Mouse (Mus musculus) limb, embryonic 15.5 days (tissue): Measurements from ENCODE around the gene Sp2. TPM values are rescaled to one million over a fixed set of nuclear protein-coding genes. Genes with fewer than 3 reads are reported as not detected.

ENCODE experiments used
- ATAC-seq: fragments of 200-750 bp; cut with Nextera tagmentation; 2 replicates; pipeline ENCODE4 v1.8.0; 2017; ENCODE audit warnings: low read depth, moderate TSS enrichment; ENCODE audit not compliant: insufficient number of reproducible peaks, low FRiP score, low TSS enrichment
- H3K27ac ChIP-seq: fragments of 300-500 bp; sonication (generic); 2 replicates; pipeline ENCODE4 v1.5.1; 2015; ENCODE audit warnings: moderate library complexity, mild to moderate bottlenecking, inconsistent platforms
- H3K27me3 ChIP-seq: fragments of 300-500 bp; sonication (generic); 2 replicates; pipeline ENCODE4 v1.6.1; 2015; ENCODE audit warnings: inconsistent platforms
- H3K36me3 ChIP-seq: fragments of 300-500 bp; sonication (generic); 2 replicates; pipeline ENCODE4 v1.6.1; 2015; ENCODE audit warnings: inconsistent platforms
- H3K4me1 ChIP-seq: fragments of 300-500 bp; sonication (generic); 2 replicates; pipeline ENCODE4 v1.6.1; 2015; ENCODE audit warnings: inconsistent platforms
- H3K4me2 ChIP-seq: fragments of 300-500 bp; sonication (generic); 2 replicates; pipeline ENCODE4 v1.6.1; 2015; ENCODE audit warnings: mild to moderate bottlenecking, inconsistent platforms
- H3K4me3 ChIP-seq: fragments of 300-500 bp; sonication (generic); 2 replicates; pipeline ENCODE4 v1.5.1; 2015; ENCODE audit warnings: mild to moderate bottlenecking, inconsistent platforms
- H3K9ac ChIP-seq: fragments of 300-500 bp; sonication (generic); 2 replicates; pipeline ENCODE4 v1.6.1; 2015; ENCODE audit warnings: inconsistent platforms
- H3K9me3 ChIP-seq: fragments of 300-500 bp; sonication (generic); 2 replicates; pipeline ENCODE4 v1.6.1; 2016; ENCODE audit warnings: inconsistent platforms
- WGBS: fragments of 180-500 bp; shearing (Covaris S2); methylation state at CpG from one replicate; pipeline ENCODE4 v1.1.7; 2015; 5-methylcytosine and 5-hydroxymethylcytosine counted together
- polyA plus RNA-seq: library from polyadenylated mRNA; unstranded; fragments of >200 nt; fragmentation: Nextera tagmentation; extraction: Ambion mirVana; gene quantifications from 2 replicates; pipeline ENCODE4 v1.2.1, GENCODE M21; 2015

Gene Sp2
- polyA plus RNA-seq, 1 experiment from 2014 or later, result 15.1 TPM

DNA sequence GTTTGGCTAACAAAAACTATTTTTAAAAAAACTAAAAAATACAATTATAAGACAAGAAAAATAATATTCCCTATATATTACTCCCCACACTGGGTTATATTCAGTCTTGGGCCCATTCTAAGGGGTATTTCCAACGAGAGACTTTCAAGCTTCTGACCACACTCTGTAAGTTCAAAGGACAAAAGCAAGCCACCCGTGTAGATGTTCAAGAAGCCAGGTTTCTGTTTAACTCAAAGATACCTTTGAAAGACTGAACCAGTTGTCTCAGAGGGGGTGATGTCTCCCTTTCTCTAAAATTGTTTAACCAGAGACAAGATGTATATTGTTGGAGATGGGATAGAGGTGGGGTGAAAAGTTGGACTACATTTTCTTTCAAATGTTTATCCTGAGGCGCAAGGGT, 16.6 kb downstream of the Sp2 start:
- no peaks in the 10 kb centered on the region for H3K9me3 ChIP-seq
- peaks cover 25% of the 10 kb centered on the region for H3K36me3 ChIP-seq
- ATAC-seq, result no peak
- peaks cover 30% of the 10 kb centered on the region for H3K4me1 ChIP-seq
- no peak overlapping the region for H3K9ac ChIP-seq
- H3K4me2 ChIP-seq, result no peak overlapping the region
- H3K4me3 ChIP-seq, result no peak overlapping the region
- H3K27me3 ChIP-seq, result no peaks in the 10 kb centered on the region
- H3K27ac ChIP-seq, result no peak overlapping the region
- WGBS, result 82% methylated on average over 3 of the region's 3 CpGs

DNA sequence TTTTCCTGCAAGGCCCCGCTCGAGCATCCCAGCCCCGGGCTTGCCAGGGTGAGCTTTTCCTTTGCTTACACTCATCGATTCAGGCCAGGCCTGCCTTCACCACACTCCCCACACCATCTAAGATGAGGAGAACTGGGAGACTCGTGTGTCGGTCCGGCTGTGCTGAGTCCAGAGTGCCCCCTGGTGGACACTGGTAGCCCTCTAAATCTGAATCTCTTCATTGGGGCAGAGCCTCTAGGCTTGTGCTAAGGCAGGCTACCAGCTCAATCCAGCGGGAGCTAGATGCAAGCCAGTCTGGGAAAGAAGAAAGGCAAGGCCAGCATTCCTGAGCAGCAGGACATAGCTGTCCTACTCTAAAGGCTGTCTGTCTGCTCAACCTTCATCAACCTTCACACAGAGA, 19.2 kb downstream of the Sp2 start:
- H3K4me1 ChIP-seq, result peaks cover 5% of the 10 kb centered on the region; the same call in 1 of the 2 replicates
- ATAC-seq, result peak; percentile 58
- H3K27ac ChIP-seq, result no peak overlapping the region
- no peaks in the 10 kb centered on the region for H3K9me3 ChIP-seq
- H3K9ac ChIP-seq, result no peak overlapping the region
- no peaks in the 10 kb centered on the region for H3K27me3 ChIP-seq
- WGBS, result 10% methylated on average over 8 of the region's 8 CpGs
- peaks cover 50% of the 10 kb centered on the region for H3K36me3 ChIP-seq
- H3K4me2 ChIP-seq, result no peak overlapping the region
- no peak overlapping the region for H3K4me3 ChIP-seq

DNA sequence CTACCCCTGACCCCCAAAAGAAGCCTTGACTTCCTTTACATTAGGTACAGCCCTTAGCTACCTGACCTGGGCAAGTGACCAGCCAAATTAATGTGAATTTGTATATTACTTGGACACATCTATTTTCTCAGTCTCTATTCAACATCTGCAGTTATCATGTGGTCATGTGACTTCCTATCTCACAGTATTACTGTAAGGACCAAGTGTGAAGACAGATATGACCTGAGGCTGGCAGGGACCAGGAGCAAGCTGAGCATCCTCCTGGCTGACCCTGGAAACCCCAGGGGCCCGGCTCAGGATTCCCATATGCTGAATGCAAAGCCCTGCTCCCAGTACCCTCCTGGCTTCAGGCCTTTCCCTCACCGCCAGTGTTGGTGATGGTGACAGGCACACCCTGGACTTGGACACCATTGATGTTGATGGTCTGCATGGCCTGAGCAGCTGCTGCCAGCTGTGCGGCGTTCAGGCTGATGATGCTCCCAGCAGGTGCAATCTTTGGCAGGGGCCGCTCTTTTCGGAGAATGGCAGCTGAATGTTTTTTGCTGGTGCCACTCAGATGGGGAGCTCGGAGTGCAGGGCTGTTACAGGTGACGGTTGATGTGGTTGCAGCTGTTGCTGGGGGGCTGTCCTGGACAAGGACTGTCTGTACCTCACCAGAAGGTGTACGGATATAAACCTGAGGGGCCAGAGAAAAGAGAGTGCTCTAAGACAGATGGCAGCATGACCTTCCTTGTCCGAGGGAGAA, 25.5 kb downstream of the Sp2 start:
- Histone ChIP-seq H3K4me1 (no peaks in the 10 kb centered on the region), H3K27ac (no peak overlapping the region), H3K9me3 (no peaks in the 10 kb centered on the region), H3K4me3 (no peak overlapping the region), H3K9ac (no peak overlapping the region), H3K27me3 (no peaks in the 10 kb centered on the region), H3K36me3 (peaks cover 92% of the 10 kb centered on the region), H3K4me2 (no peak overlapping the region)
- ATAC-seq, result 0 out of 2 replicates have a peak, but pooled peaks have one; percentile 21
- WGBS, result 83% methylated on average over 10 of the region's 10 CpGs

DNA sequence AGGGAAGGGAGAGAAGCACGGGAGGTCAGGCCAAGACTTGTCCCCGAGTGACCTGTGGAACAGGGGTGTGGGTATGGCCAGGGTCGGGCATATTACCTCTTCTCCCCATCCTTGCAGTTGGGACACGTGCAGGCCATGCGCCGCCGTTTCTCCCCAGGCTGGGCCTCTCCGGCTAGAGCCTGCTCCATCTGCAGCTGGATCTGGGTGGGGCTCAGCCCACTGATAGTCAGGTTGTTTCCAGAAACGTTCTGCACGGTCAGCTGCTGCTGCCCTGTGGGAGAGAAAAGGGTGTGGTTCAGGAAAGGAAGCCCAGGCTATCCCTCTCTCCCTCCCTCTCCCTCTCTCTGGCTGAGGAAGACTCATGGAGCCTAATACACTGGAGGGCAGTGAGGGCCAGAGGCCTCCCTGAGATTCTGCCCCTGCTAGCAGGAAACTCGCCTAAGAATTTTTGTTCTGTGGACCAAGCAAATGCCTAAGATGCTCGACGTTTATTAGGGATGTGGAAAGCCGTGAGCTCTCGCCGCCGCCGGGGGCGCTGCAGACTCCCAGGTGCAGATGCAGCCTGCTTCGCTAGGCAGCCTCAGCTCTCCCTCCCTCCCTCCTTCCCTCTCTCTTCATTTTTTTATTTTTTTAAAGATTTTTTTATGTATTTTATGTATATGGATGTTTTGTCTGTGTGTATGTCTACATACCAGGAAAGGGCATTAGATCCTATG, 26.6 kb downstream of the Sp2 start:
- WGBS, result 58% methylated on average over 20 of the region's 20 CpGs

DNA sequence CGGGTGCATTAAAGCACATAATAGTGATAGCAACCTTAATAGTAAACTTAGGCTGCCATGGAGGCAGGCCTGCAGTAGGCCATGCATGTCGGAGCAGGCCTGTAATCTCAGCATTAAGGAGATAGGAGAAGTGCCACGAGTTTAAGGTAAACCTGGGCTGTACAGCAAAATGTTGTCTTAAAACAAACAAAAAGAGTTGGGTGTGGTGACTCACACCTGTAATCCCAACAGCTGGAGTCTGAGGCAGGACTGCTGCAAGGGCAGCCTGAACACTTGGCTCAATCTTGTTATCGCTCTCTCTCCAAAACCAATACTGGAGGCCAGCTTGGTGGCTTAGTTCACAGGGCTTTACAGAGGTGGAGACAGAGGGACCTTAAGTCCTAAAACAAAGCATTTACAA, 27.7 kb downstream of the Sp2 start:
- H3K9ac ChIP-seq, result no peak overlapping the region
- no peaks in the 10 kb centered on the region for H3K4me1 ChIP-seq
- H3K4me2 ChIP-seq, result no peak overlapping the region
- no peak for ATAC-seq
- no peak overlapping the region for H3K4me3 ChIP-seq
- peaks cover 86% of the 10 kb centered on the region for H3K36me3 ChIP-seq
- H3K27ac ChIP-seq, result no peak overlapping the region
- no peaks in the 10 kb centered on the region for H3K9me3 ChIP-seq
- 81% methylated on average over 4 of the region's 4 CpGs for WGBS
- no peaks in the 10 kb centered on the region for H3K27me3 ChIP-seq

More for the DNA sequence above, 26.6 kb downstream of the Sp2 start:
- no peaks in the 10 kb centered on the region for H3K4me1 ChIP-seq
- no peak overlapping the region for H3K4me2 ChIP-seq
- no peaks in the 10 kb centered on the region for H3K27me3 ChIP-seq
- no peak for ATAC-seq
- no peaks in the 10 kb centered on the region for H3K9me3 ChIP-seq
- H3K9ac ChIP-seq, result no peak overlapping the region
- H3K27ac ChIP-seq, result 0 out of 2 replicates have a peak overlapping the region, but pooled peaks have one; percentile 11
- no peak overlapping the region for H3K4me3 ChIP-seq
- peaks cover 92% of the 10 kb centered on the region for H3K36me3 ChIP-seq

DNA sequence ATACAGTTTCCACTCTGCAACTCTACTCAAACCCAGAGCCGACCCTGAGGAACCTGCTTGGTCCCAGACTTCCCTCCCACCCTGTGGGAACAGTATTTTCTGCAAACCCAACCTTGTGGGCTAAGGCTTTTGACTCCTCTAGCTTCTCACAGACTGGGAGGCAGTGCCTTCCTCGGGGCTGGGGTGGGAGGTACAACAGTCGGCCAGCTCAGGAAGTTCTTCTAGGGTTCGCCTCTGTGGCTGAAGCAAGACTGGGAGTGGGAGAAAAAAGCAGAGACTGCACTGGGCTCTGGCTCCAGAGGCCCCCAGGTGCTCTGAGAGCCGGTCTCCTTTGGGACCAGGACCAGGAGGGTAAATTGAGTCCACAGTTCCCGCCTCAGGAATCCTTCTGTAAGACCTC, 29.9 kb downstream of the Sp2 start:
- Histone ChIP-seq H3K4me2 (no peak overlapping the region), H3K4me1 (no peaks in the 10 kb centered on the region), H3K9ac (no peak overlapping the region), H3K36me3 (peaks cover 70% of the 10 kb centered on the region), H3K9me3 (no peaks in the 10 kb centered on the region), H3K27me3 (no peaks in the 10 kb centered on the region), H3K27ac (no peak overlapping the region), H3K4me3 (no peak overlapping the region)
- no peak for ATAC-seq
- 79% methylated on average over 6 of the region's 6 CpGs for WGBS

DNA sequence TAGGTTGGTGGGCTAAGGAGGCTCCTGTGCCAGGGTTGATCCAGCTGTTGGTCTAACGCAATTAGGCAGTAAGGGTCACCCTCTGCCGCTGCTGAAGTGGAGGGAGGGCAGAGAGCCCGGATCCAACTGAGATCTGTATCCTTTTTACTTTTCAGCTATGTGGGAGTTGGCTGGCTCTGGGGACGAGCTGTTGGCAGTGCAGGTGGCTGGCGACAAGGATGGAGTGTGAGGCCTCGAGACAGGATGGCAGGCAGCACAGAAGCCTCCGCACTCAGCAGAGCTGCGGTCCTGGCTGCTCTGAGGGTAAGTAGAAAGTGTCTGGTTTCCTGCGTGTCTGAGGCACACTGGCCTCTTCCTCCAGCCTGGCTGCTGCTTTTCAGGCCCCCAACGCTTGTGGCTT, 30.3 kb downstream of the Sp2 start:
- Histone ChIP-seq H3K36me3 (peaks cover 65% of the 10 kb centered on the region), H3K4me2 (no peak overlapping the region), H3K9me3 (no peaks in the 10 kb centered on the region), H3K27ac (no peak overlapping the region), H3K4me3 (no peak overlapping the region), H3K4me1 (no peaks in the 10 kb centered on the region), H3K9ac (no peak overlapping the region), H3K27me3 (no peaks in the 10 kb centered on the region)
- 84% methylated on average over 10 of the region's 10 CpGs for WGBS
- no peak for ATAC-seq

DNA sequence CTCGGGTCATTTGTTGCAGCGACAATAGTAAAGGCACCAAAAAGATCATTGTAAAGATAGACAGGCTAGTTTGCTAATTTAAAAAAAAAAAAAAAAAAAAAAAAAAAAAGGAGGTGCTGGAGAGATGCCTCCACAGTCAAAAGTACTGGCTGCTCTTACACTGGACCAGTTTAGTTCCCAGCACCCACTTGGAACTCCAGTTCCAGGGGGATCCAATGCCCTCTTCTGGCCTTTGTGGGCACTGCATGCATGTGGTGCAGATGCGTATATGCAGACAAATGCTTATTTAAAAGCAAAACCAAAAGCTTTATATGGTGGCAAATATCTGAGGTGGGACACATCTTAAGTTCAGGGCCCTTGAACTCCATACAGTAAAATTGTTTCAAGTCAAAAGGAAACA, 32.0 kb downstream of the Sp2 start:
- no peaks in the 10 kb centered on the region for H3K27me3 ChIP-seq
- no peak overlapping the region for H3K27ac ChIP-seq
- no peak overlapping the region for H3K4me2 ChIP-seq
- no peak overlapping the region for H3K4me3 ChIP-seq
- H3K9ac ChIP-seq, result no peak overlapping the region
- H3K4me1 ChIP-seq, result 0 out of 2 replicates have a peak, but pooled peaks cover 8% of the 10 kb centered on the region
- WGBS, result 96% methylated on average over 3 of the region's 3 CpGs
- H3K36me3 ChIP-seq, result peaks cover 48% of the 10 kb centered on the region
- H3K9me3 ChIP-seq, result no peaks in the 10 kb centered on the region
- ATAC-seq, result no peak

DNA sequence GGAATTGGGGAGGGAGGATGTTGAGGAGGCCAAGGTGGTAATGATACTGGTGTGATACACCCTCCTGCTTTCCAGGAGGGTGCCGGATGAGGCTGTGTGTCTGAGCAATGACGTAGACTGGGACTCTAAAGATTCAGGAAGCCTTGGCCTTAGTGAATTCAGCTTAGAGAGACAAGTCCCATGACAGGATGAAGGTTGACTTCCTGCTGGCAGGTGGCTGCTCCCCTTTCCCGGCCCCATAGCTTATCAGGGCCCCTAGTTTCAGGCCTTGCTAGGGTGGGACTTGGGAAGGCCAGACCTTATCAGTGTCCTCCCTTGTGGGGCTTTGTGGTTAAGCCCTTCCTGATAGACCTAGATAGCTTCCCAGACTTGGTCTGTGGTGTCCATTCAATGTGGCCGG, 34.9 kb downstream of the Sp2 start:
- Histone ChIP-seq H3K9me3 (no peaks in the 10 kb centered on the region), H3K4me1 (peaks cover 27% of the 10 kb centered on the region), H3K9ac (no peak overlapping the region), H3K36me3 (peaks cover 23% of the 10 kb centered on the region), H3K4me2 (no peak overlapping the region), H3K27ac (no peak overlapping the region), H3K27me3 (no peaks in the 10 kb centered on the region), H3K4me3 (no peak overlapping the region)
- WGBS, result 95% methylated on average over 4 of the region's 4 CpGs
- ATAC-seq, result no peak

DNA sequence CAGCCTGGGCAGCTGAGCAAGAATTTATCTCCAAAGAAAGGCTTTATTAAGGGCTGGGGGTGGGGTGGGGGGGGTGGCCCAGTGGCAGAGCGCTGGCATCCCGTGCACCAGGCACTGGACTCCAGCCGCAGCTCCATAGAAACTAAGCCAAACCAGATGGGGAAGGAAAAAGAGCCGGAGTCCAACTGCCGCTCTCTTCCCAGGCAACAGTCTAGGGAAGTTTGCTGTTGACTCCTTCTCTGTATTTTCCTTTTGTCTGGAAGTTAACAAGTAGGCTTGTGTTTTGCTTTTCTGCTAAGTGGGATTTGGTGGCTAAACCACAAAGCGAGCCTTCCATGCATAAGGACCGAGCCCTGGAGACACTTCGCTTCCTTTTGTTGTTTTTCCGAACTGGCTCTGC, 36.3 kb downstream of the Sp2 start:
- Histone ChIP-seq H3K4me3 (no peak overlapping the region), H3K9me3 (no peaks in the 10 kb centered on the region), H3K9ac (no peak overlapping the region), H3K27ac (peak overlapping the region; percentile 72), H3K36me3 (peaks cover 10% of the 10 kb centered on the region), H3K4me1 (peaks cover 27% of the 10 kb centered on the region), H3K27me3 (no peaks in the 10 kb centered on the region), H3K4me2 (peak overlapping the region; percentile 12; the same call in 1 of the 2 replicates)
- 58% methylated on average over 9 of the region's 9 CpGs for whole genome bisulfite sequencing
- ATAC-seq, result no peak

DNA sequence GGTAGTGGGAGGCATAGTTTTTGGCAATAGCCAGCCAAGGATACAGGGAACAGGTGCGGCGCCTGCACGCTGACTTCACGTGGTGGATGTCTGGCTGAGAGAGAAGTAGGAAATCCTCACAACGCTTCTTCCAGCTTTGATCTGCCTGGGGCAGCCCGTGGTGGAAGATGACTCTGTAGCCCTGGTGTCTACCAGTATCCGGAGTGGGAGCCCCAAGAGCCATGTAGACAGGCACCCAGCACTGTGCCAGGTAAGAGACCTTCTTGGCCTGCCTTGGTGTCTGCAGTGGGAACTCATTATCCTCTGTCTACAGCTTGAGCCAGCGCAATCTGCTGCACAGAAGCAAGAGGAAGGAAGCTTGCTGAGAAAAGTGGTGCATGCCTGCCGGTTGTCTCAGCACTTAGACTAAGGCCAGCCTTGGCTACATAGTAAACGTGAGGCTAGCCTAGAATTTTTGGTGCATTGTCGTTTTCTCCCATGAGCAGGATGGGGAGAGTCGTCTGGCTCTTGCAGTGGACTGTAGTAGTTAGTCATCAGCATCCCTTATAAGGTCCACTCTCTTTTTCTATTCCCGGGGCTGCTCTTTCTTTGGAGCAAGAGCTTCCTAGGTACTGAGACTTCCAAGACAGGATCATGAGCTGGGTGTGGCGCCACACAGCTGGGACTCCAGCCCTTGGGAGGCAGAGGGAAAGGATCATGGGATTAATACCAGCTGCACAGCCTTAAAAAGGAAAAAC, 37.7 kb downstream of the Sp2 start:
- 76% methylated on average over 14 of the region's 14 CpGs for WGBS
- Histone ChIP-seq H3K9ac (no peak overlapping the region), H3K4me3 (peak overlapping the region; percentile 52), H3K9me3 (no peaks in the 10 kb centered on the region), H3K27ac (no peak overlapping the region), H3K27me3 (no peaks in the 10 kb centered on the region), H3K36me3 (0 out of 2 replicates have a peak, but pooled peaks cover 2% of the 10 kb centered on the region), H3K4me1 (peaks cover 27% of the 10 kb centered on the region), H3K4me2 (peak overlapping the region; percentile 93)
- ATAC-seq, result no peak
